Mouse (Mus musculus) hindbrain, embryonic 15.5 days (tissue): Measurements from ENCODE around the gene Hs3st2. TPM values are rescaled to one million over a fixed set of nuclear protein-coding genes. Genes with fewer than 3 reads are reported as not detected.
"Not testable (repeated sequence)": the region's sequence is repeated elsewhere in the genome, so short reads cannot be mapped to it uniquely, and the experiment has no call there.

Source experiments
- ATAC-seq: fragments of 200-750 bp; cut with Nextera tagmentation; 2 replicates; pipeline ENCODE4 v1.8.0; 2017; ENCODE audit warnings: low read depth, moderate number of reproducible peaks, moderate TSS enrichment; ENCODE audit not compliant: low FRiP score
- H3K27ac ChIP-seq: fragments of 300-500 bp; sonication (generic); replicated peaks from 2 replicates; pipeline ENCODE4 v1.5.1; 2015; ENCODE audit warnings: mild to moderate bottlenecking, inconsistent platforms
- H3K27me3 ChIP-seq: fragments of 300-500 bp; sonication (generic); 2 replicates; pipeline ENCODE4 v1.6.1; 2015; ENCODE audit warnings: control low read depth, inconsistent platforms
- H3K36me3 ChIP-seq: fragments of 300-500 bp; sonication (generic); 2 replicates; pipeline ENCODE4 v1.6.1; 2015; ENCODE audit warnings: control low read depth, inconsistent platforms
- H3K4me1 ChIP-seq: fragments of 300-500 bp; sonication (generic); replicated peaks from 2 replicates; pipeline ENCODE4 v1.6.1; 2015; ENCODE audit warnings: control low read depth, inconsistent platforms
- H3K4me2 ChIP-seq: fragments of 300-500 bp; sonication (generic); 2 replicates; pipeline ENCODE4 v1.6.1; 2015; ENCODE audit warnings: moderate library complexity, mild to moderate bottlenecking, inconsistent platforms
- H3K4me3 ChIP-seq: fragments of 300-500 bp; sonication (generic); 2 replicates; pipeline ENCODE4 v1.5.1; 2015; ENCODE audit warnings: mild to moderate bottlenecking, inconsistent platforms
- H3K9ac ChIP-seq: fragments of 300-500 bp; sonication (generic); 2 replicates; pipeline ENCODE4 v1.6.1; 2015; ENCODE audit warnings: inconsistent platforms
- H3K9me3 ChIP-seq: fragments of 300-500 bp; sonication (generic); 2 replicates; pipeline ENCODE4 v1.6.1; 2016; ENCODE audit warnings: control low read depth, inconsistent platforms
- WGBS: fragments of 180-500 bp; shearing (Covaris S2); methylation state at CpG from one replicate; pipeline ENCODE4 v1.1.7; 2015; 5-methylcytosine and 5-hydroxymethylcytosine counted together
- polyA plus RNA-seq: library from polyadenylated mRNA; unstranded; fragments of >200 nt; fragmentation: Nextera tagmentation; extraction: Ambion mirVana; gene quantifications from 2 replicates; pipeline ENCODE4 v1.2.1, GENCODE M21; 2015

Gene Hs3st2
- 16.1 and 18.7 TPM in 2 replicates for polyA plus RNA-seq

DNA sequence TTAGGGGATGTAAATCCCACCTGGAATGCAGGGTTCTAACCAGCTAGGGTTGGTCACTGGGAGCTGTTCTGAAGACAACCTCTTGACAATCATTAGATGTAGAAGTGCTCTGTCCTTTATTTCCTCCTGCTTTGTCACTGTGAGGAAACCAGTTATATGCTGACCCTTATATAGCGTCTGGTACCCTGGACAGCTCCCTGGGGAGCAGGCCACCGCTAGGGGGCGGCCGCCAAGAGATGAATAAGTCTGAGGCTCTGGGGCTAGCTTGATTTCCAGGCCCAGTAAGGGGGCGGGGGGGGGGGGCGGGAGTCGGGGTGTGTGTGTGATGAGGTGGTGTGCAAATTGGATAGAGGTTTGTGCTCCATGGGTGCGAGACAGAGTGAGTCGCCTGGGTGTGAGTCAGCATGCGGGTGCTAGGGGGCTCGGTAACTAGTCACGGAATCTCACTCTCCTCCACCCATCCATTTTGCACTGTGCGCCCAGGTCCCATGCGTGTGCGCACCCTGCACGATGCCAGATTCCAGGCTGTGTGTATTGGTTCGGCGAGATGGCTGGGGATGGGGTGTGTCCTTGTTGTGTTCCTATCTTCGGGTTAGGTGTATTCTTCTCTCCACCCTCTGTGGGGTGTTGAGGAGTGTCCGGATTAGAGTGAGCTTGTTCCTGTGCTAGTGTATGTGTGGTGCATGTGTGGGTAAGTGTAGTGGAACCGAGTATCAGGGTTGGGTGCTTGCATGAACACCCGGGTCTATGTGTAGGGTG is at the start of gene Hs3st2:
Gene Hs3st2, plus strand, starts transcription at position 635 of the 759 bp plus-strand sequence.
- H3K27me3 ChIP-seq, result peaks cover 36% of the 10 kb centered on the region
- peak within 1 kb of the TSS; percentile 64 for H3K9ac ChIP-seq
- H3K4me3 ChIP-seq, result peak within 1 kb of the TSS; percentile 59
- WGBS, result 1% methylated on average over 21 of the region's 22 CpGs
- ATAC-seq, result peak; percentile 74
- H3K27ac ChIP-seq, result 0 out of 2 replicates have a peak within 1 kb of the TSS, but pooled peaks have one; percentile 7
- no peaks in the 10 kb centered on the region for H3K36me3 ChIP-seq
- H3K4me1 ChIP-seq, result peaks cover 21% of the 10 kb centered on the region
- no peaks in the 10 kb centered on the region for H3K9me3 ChIP-seq
- peak within 1 kb of the TSS; percentile 95 for H3K4me2 ChIP-seq

DNA sequence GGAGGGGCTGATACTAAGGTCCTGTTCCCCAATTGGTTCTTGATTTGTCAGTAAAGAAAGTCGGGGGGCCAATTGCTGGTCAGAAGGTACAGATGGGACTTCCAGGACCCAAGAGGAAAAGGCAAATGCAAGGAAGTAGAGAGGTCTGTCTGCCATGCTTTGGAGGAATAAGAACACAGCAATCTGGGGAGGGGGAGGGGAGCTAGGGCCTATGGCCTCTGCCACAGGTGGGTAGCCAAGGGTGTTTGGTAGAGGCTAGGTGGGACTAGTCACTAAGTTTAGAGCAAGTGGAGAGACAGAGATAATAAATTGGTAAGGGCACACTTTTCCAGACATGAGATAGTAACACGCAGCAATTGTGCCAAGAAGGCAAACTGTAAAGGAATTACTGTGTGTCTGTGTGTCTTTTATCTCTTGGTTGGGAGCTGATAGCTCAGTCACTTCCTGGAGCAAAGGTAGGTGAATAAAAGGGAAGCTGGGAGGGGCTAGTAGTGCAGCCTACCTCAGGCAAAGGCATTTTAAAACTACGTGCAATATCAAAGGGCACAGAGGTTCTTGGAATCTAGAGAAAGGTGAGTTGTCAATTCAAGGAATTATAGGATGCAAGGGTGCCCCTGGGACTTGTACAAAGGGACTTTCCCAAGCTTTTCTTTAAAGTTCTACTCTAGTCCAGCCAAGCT is 43.2 kb upstream of the Hs3st2 start:
- no peak for ATAC-seq
- no peak overlapping the region for H3K4me2 ChIP-seq
- H3K4me1 ChIP-seq, result no peaks in the 10 kb centered on the region
- H3K27ac ChIP-seq, result no peak overlapping the region
- WGBS, result 86% methylated on average over 3 of the region's 3 CpGs
- no peak overlapping the region for H3K4me3 ChIP-seq
- H3K9ac ChIP-seq, result no peak overlapping the region
- no peaks in the 10 kb centered on the region for H3K9me3 ChIP-seq
- no peaks in the 10 kb centered on the region for H3K27me3 ChIP-seq
- no peaks in the 10 kb centered on the region for H3K36me3 ChIP-seq

- no peaks in the 10 kb centered on the region for H3K9me3 ChIP-seq
- no peak overlapping the region for H3K9ac ChIP-seq
- no peaks in the 10 kb centered on the region for H3K36me3 ChIP-seq
- no peaks in the 10 kb centered on the region for H3K27me3 ChIP-seq
- H3K4me1 ChIP-seq, result no peaks in the 10 kb centered on the region
- ATAC-seq, result no peak
- 95% methylated on average over 2 of the region's 2 CpGs for WGBS
- no peak overlapping the region for H3K27ac ChIP-seq
- no peak overlapping the region for H3K4me2 ChIP-seq
- H3K4me3 ChIP-seq, result no peak overlapping the region
These were observed 40.0 kb upstream of the Hs3st2 start for GRCm38 (mm10) chr7:121351688-121352087.

DNA sequence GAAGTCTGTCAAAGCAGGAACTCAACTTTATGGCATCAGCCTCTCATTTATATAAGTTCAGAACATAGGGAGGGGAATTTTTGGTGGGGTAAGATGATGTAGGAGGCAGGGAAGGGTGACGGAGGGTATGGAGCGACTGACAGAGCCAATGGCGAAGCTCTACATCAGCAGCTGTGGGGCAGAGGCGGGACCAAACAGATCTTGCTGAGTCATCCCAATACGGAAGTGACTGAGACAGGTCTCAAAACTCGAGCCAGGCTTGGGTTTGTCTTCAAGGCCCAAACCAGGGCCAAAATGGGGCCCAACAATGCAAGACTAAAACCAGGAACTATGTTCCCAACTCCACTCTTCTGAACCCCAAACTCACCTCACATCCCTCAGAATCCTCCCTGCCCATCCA is 30.2 kb upstream of the Hs3st2 start:
- H3K9ac ChIP-seq, H3K4me1 ChIP-seq, ATAC-seq, H3K27ac ChIP-seq, H3K4me3 ChIP-seq, H3K27me3 ChIP-seq, H3K9me3 ChIP-seq, H3K36me3 ChIP-seq, H3K4me2 ChIP-seq: not testable (repeated sequence)
- 89% methylated on average over 6 of the region's 6 CpGs for WGBS

DNA sequence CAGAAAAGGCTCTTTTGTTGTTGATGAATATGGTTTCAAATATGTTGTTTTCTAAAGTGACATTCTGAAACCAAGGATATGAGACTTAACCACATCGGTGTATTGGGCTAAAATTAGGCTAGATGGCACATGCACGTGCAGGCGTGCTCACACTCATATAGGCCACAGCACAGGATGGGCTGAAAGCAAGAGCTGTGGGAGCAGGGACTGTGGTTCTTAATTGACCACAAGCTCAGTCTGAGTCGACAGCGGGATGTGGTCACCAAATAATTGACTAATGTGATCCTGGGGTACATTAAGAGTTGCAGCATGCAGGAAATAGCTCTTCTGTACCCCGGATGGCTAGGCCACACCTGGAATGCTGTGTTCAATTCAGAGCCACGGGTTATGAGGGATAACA is 26.1 kb upstream of the Hs3st2 start:
- H3K36me3 ChIP-seq, result no peaks in the 10 kb centered on the region
- H3K4me3 ChIP-seq, result no peak overlapping the region
- no peak overlapping the region for H3K9ac ChIP-seq
- no peaks in the 10 kb centered on the region for H3K9me3 ChIP-seq
- ATAC-seq, result no peak
- no peak overlapping the region for H3K27ac ChIP-seq
- H3K27me3 ChIP-seq, result no peaks in the 10 kb centered on the region
- no peak overlapping the region for H3K4me2 ChIP-seq
- no peaks in the 10 kb centered on the region for H3K4me1 ChIP-seq
- WGBS, result 91% methylated on average over 7 of the region's 7 CpGs

DNA sequence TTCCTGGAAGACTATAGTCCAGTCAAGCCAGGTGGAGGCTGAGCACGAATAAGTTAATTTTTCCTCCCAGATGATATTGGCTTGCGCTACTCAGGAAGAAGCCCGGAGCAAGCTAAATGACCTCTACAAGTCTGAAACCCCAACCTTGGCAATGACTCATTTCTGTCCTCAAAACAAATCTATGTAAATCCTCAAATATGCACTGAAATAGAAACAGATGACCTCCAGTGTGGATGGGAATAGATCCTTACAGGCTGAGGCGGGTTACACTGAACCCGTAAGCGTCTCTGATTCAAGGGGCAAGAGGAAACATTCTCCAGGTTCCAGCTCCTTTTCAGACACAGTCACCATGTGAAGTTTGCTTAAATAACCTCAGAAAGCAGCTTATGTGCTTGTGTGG is 24.5 kb upstream of the Hs3st2 start:
- 94% methylated on average over 6 of the region's 6 CpGs for WGBS
- Histone ChIP-seq H3K9ac (no peak overlapping the region), H3K4me2 (no peak overlapping the region), H3K36me3 (no peaks in the 10 kb centered on the region), H3K27me3 (no peaks in the 10 kb centered on the region), H3K27ac (no peak overlapping the region), H3K9me3 (no peaks in the 10 kb centered on the region), H3K4me1 (no peaks in the 10 kb centered on the region), H3K4me3 (no peak overlapping the region)
- ATAC-seq, result no peak

- Histone ChIP-seq H3K27ac (no peak overlapping the region), H3K4me1 (no peaks in the 10 kb centered on the region), H3K36me3 (no peaks in the 10 kb centered on the region), H3K4me2 (no peak overlapping the region), H3K27me3 (no peaks in the 10 kb centered on the region), H3K4me3 (no peak overlapping the region), H3K9ac (no peak overlapping the region), H3K9me3 (no peaks in the 10 kb centered on the region)
- no peak for ATAC-seq
- 90% methylated on average over 7 of the region's 7 CpGs for WGBS
These were observed 19.7 kb upstream of the Hs3st2 start for GRCm38 (mm10) chr7:121371990-121372389.

GRCm38 (mm10) chr7:121375456-121375855 is 16.2 kb upstream of the Hs3st2 start:
- no peak overlapping the region for H3K9ac ChIP-seq
- H3K27me3 ChIP-seq, result no peaks in the 10 kb centered on the region
- ATAC-seq, result no peak
- no peak overlapping the region for H3K4me2 ChIP-seq
- no peaks in the 10 kb centered on the region for H3K9me3 ChIP-seq
- H3K27ac ChIP-seq, result no peak overlapping the region
- 76% methylated on average over 6 of the region's 6 CpGs for WGBS
- no peaks in the 10 kb centered on the region for H3K36me3 ChIP-seq
- no peaks in the 10 kb centered on the region for H3K4me1 ChIP-seq
- no peak overlapping the region for H3K4me3 ChIP-seq

GRCm38 (mm10) chr7:121378942-121379341 is 12.7 kb upstream of the Hs3st2 start:
- H3K9me3 ChIP-seq, result no peaks in the 10 kb centered on the region
- no peaks in the 10 kb centered on the region for H3K36me3 ChIP-seq
- no peak overlapping the region for H3K9ac ChIP-seq
- 78% methylated on average over 4 of the region's 4 CpGs for whole genome bisulfite sequencing
- no peak overlapping the region for H3K4me3 ChIP-seq
- H3K4me1 ChIP-seq, result no peaks in the 10 kb centered on the region
- ATAC-seq, result no peak
- no peak overlapping the region for H3K27ac ChIP-seq
- no peak overlapping the region for H3K4me2 ChIP-seq
- H3K27me3 ChIP-seq, result no peaks in the 10 kb centered on the region

DNA sequence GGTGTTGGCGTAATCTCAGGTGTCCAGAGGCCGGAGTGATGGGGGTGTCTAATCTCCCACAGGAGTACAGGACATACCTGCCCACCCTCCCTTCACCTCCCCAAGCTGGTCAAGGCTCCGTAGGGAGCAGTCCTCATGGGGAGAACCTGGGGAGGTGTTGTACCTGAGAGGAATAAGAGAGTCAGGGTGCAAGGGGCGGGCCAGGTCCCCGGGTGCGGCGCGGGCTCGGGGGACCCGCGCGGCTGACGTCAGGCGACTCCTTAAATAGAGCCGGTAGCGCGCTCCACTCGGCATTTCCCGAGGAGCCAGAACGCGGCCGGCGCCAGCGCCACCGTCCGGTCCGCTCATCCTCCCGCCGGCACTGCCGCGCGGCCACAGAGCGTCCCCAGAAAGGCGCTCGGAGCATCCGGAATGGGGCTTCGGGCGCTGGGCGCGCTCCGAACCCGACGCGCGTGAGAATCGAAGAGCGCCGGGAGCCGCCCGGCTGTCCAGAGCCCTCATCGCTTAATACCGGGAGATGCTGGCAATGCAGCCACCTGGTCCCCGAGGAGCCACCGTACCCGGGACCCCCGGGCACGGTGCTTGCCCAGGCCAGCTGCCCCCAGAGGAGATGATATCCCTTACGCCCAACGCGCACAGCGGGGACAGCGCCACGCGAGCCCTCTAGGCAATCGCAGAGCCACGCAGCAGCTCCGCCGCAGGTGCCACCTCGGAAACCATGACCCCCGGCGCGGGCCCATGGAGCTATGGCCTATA is 503 bp downstream of the Hs3st2 start:
- peak; percentile 76 for ATAC-seq
- Histone ChIP-seq H3K4me1 (peaks cover 21% of the 10 kb centered on the region), H3K4me3 (peak overlapping the region; percentile 59), H3K9me3 (no peaks in the 10 kb centered on the region), H3K4me2 (peak overlapping the region; percentile 95), H3K27ac (0 out of 2 replicates have a peak overlapping the region, but pooled peaks have one; percentile 7), H3K27me3 (peaks cover 36% of the 10 kb centered on the region), H3K9ac (peak overlapping the region; percentile 64), H3K36me3 (no peaks in the 10 kb centered on the region)
- 2% methylated on average over 72 of the region's 72 CpGs for WGBS

GRCm38 (mm10) chr7:121392740-121392993 is 1.0 kb downstream of the Hs3st2 start:
- no peaks in the 10 kb centered on the region for H3K36me3 ChIP-seq
- peak overlapping the region; percentile 64 for H3K9ac ChIP-seq
- peaks cover 36% of the 10 kb centered on the region for H3K27me3 ChIP-seq
- H3K4me1 ChIP-seq, result peaks cover 21% of the 10 kb centered on the region
- WGBS, result 1% methylated on average over 28 of the region's 28 CpGs
- ATAC-seq, result peak; percentile 49; the same call in 1 of the 2 replicates
- H3K4me3 ChIP-seq, result peak overlapping the region; percentile 59
- no peaks in the 10 kb centered on the region for H3K9me3 ChIP-seq
- H3K4me2 ChIP-seq, result peak overlapping the region; percentile 95
- H3K27ac ChIP-seq, result 0 out of 2 replicates have a peak overlapping the region, but pooled peaks have one; percentile 7

GRCm38 (mm10) chr7:121393884-121394283 is 2.2 kb downstream of the Hs3st2 start:
- H3K27ac ChIP-seq, result no peak overlapping the region
- H3K27me3 ChIP-seq, result peaks cover 36% of the 10 kb centered on the region
- no peaks in the 10 kb centered on the region for H3K36me3 ChIP-seq
- H3K9ac ChIP-seq, result no peak overlapping the region
- ATAC-seq, result no peak
- peak overlapping the region; percentile 59 for H3K4me3 ChIP-seq
- H3K4me1 ChIP-seq, result peaks cover 21% of the 10 kb centered on the region
- no peaks in the 10 kb centered on the region for H3K9me3 ChIP-seq
- 90% methylated on average over 1 of the region's 1 CpGs for WGBS
- H3K4me2 ChIP-seq, result peak overlapping the region; percentile 95
